Mouse (Mus musculus) ES-Bruce4 (cell line): ENCODE data around the gene Tnxb.

Experiments
- CTCF ChIP-seq: IDR thresholded peaks from one replicate; pipeline ENCODE4 v1.8.1; 2011; ENCODE audit warnings: low read depth, low read length
- EP300 ChIP-seq: IDR thresholded peaks from 2 replicates; pipeline ENCODE4 v1.6.1; 2011; ENCODE audit warnings: low read depth, low read length; ENCODE audit not compliant: insufficient read depth
- POLR2A ChIP-seq: IDR thresholded peaks from one replicate; pipeline ENCODE4 v1.8.1; 2011; ENCODE audit warnings: low read length; ENCODE audit not compliant: insufficient read depth

DNA sequence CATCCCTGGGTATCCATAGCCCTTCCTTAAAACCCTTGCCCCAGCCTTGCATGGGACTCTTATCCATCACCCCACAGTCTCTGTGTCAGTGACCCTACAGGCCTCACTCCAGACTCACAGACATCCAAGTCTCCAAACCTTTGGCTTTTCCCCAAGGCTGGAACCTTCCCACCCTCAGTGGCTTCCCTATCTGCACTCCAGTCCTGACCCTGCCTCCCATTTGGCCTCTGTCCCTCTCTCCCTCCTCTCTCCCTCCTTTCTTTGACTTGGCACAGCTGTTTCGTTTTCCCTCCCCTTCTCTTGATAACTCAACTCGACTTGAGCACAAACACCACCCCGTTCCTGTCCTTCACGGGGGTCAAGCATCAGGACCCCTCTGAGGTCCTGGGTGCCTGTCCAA is 20.1 kb downstream of the Tnxb start:
- no peak for TF ChIP-seq CTCF
- no peak for TF ChIP-seq POLR2A
- TF ChIP-seq EP300, result no peak
